Mouse (Mus musculus): Measurements from ENCODE around the gene Hivep2. TPM values are rescaled to one million over a fixed set of nuclear protein-coding genes. Genes with fewer than 3 reads are reported as not detected.

The Hivep2 gene
- polyA plus RNA-seq, 1 experiment from 2014 or later: 3.8 TPM

GRCm38 (mm10) chr10:13993411-13993810 is 27.5 kb downstream of the Hivep2 start:
- peaks cover 13% of the 10 kb centered on the region for H3K4me1 ChIP-seq
- WGBS: 83% methylated on average over 6 of the region's 6 CpGs

GRCm38 (mm10) chr10:13997336-13997735 is 31.5 kb downstream of the Hivep2 start:
- H3K4me2 ChIP-seq: no peak overlapping the region
- WGBS: 81% methylated on average over 4 of the region's 4 CpGs
- no peak overlapping the region for H3K9ac ChIP-seq
- H3K36me3 ChIP-seq: no peaks in the 10 kb centered on the region
- no peaks in the 10 kb centered on the region for H3K9me3 ChIP-seq
- H3K4me1 ChIP-seq: no peaks in the 10 kb centered on the region
- no peak for ATAC-seq (ENCODE audit: extremely low read depth, insufficient number of reproducible peaks, low FRiP score, low TSS enrichment)
- no peak overlapping the region for H3K4me3 ChIP-seq
- no peak overlapping the region for H3K27ac ChIP-seq (replicated peaks)
- no peaks in the 10 kb centered on the region for H3K27me3 ChIP-seq (replicated peaks)

More at GRCm38 (mm10) chr10:13993411-13993810, 27.5 kb downstream of the Hivep2 start:
- no peaks in the 10 kb centered on the region for H3K27me3 ChIP-seq (replicated peaks)
- ATAC-seq (ENCODE audit: extremely low read depth, insufficient number of reproducible peaks, low FRiP score, low TSS enrichment): no peak
- no peak overlapping the region for H3K27ac ChIP-seq (replicated peaks)
- no peaks in the 10 kb centered on the region for H3K36me3 ChIP-seq
- H3K4me2 ChIP-seq: no peak overlapping the region
- no peak overlapping the region for H3K9ac ChIP-seq
- H3K4me3 ChIP-seq: no peak overlapping the region
- no peaks in the 10 kb centered on the region for H3K9me3 ChIP-seq

- Histone ChIP-seq H3K36me3 (no peaks in the 10 kb centered on the region), H3K9me3 (no peaks in the 10 kb centered on the region), H3K4me3 (no peak overlapping the region), H3K9ac (no peak overlapping the region), H3K4me1 (no peaks in the 10 kb centered on the region), H3K27me3 (replicated peaks) (no peaks in the 10 kb centered on the region), H3K4me2 (no peak overlapping the region), H3K27ac (replicated peaks) (no peak overlapping the region)
- WGBS: 64% methylated on average over 4 of the region's 4 CpGs
- ATAC-seq (ENCODE audit: extremely low read depth, insufficient number of reproducible peaks, low FRiP score, low TSS enrichment): no peak
Measured at GRCm38 (mm10) chr10:14004769-14005517, 39.1 kb downstream of the Hivep2 start.

- Histone ChIP-seq H3K4me1 (peaks cover 6% of the 10 kb centered on the region; the same call in 1 of the 2 replicates), H3K27ac (replicated peaks) (no peak overlapping the region), H3K9ac (no peak overlapping the region), H3K4me2 (no peak overlapping the region), H3K36me3 (no peaks in the 10 kb centered on the region), H3K27me3 (replicated peaks) (no peaks in the 10 kb centered on the region), H3K4me3 (no peak overlapping the region), H3K9me3 (no peaks in the 10 kb centered on the region)
- WGBS: 75% methylated on average over 2 of the region's 2 CpGs
- no peak for ATAC-seq (ENCODE audit: extremely low read depth, insufficient number of reproducible peaks, low FRiP score, low TSS enrichment)
Measured at GRCm38 (mm10) chr10:14009721-14010120, 43.8 kb downstream of the Hivep2 start.

- ATAC-seq (ENCODE audit: extremely low read depth, insufficient number of reproducible peaks, low FRiP score, low TSS enrichment): no peak
- H3K27ac ChIP-seq (replicated peaks): peak overlapping the region; percentile 91
- 49% methylated on average over 13 of the region's 13 CpGs for WGBS
- H3K4me1 ChIP-seq: peaks cover 47% of the 10 kb centered on the region
- no peak overlapping the region for H3K4me2 ChIP-seq
- no peaks in the 10 kb centered on the region for H3K36me3 ChIP-seq
- no peak overlapping the region for H3K9ac ChIP-seq
- H3K27me3 ChIP-seq (replicated peaks): no peaks in the 10 kb centered on the region
- H3K9me3 ChIP-seq: no peaks in the 10 kb centered on the region
- no peak overlapping the region for H3K4me3 ChIP-seq
Measured at GRCm38 (mm10) chr10:14016287-14016970, 50.6 kb downstream of the Hivep2 start.

GRCm38 (mm10) chr10:14017338-14017737 is 51.5 kb downstream of the Hivep2 start:
- Histone ChIP-seq H3K4me3 (peak overlapping the region; percentile 52), H3K4me2 (peak overlapping the region; percentile 72), H3K27me3 (replicated peaks) (no peaks in the 10 kb centered on the region), H3K9me3 (no peaks in the 10 kb centered on the region), H3K27ac (replicated peaks) (peak overlapping the region; percentile 91), H3K9ac (peak overlapping the region; percentile 44), H3K4me1 (peaks cover 47% of the 10 kb centered on the region), H3K36me3 (no peaks in the 10 kb centered on the region)
- WGBS: 52% methylated on average over 2 of the region's 2 CpGs
- no peak for ATAC-seq (ENCODE audit: extremely low read depth, insufficient number of reproducible peaks, low FRiP score, low TSS enrichment)

- peak; percentile 68 for ATAC-seq (ENCODE audit: extremely low read depth, insufficient number of reproducible peaks, low FRiP score, low TSS enrichment)
- Histone ChIP-seq H3K4me1 (peaks cover 47% of the 10 kb centered on the region), H3K9ac (peak overlapping the region; percentile 82), H3K27ac (replicated peaks) (peak overlapping the region; percentile 91), H3K4me2 (peak overlapping the region; percentile 72), H3K9me3 (no peaks in the 10 kb centered on the region), H3K36me3 (no peaks in the 10 kb centered on the region), H3K4me3 (peak overlapping the region; percentile 52), H3K27me3 (replicated peaks) (no peaks in the 10 kb centered on the region)
- WGBS: 2% methylated on average over 12 of the region's 12 CpGs
Measured at GRCm38 (mm10) chr10:14017822-14018364, 52.0 kb downstream of the Hivep2 start.

GRCm38 (mm10) chr10:14018672-14019071 is 52.8 kb downstream of the Hivep2 start:
- ATAC-seq (ENCODE audit: extremely low read depth, insufficient number of reproducible peaks, low FRiP score, low TSS enrichment): no peak
- Histone ChIP-seq H3K4me2 (peak overlapping the region; percentile 72), H3K4me1 (peaks cover 52% of the 10 kb centered on the region), H3K9me3 (no peaks in the 10 kb centered on the region), H3K9ac (peak overlapping the region; percentile 82), H3K4me3 (peak overlapping the region; percentile 52), H3K27ac (replicated peaks) (peak overlapping the region; percentile 91; the same call in 1 of the 2 replicates), H3K36me3 (no peaks in the 10 kb centered on the region), H3K27me3 (replicated peaks) (no peaks in the 10 kb centered on the region)
- WGBS: 15% methylated on average over 7 of the region's 7 CpGs

- peak overlapping the region; percentile 12 for H3K4me2 ChIP-seq
- H3K27me3 ChIP-seq (replicated peaks): no peaks in the 10 kb centered on the region
- H3K9ac ChIP-seq: no peak overlapping the region
- H3K9me3 ChIP-seq: no peaks in the 10 kb centered on the region
- peaks cover 58% of the 10 kb centered on the region for H3K4me1 ChIP-seq
- H3K36me3 ChIP-seq: no peaks in the 10 kb centered on the region
- no peak overlapping the region for H3K27ac ChIP-seq (replicated peaks)
- WGBS: 43% methylated on average over 3 of the region's 3 CpGs
- no peak for ATAC-seq (ENCODE audit: extremely low read depth, insufficient number of reproducible peaks, low FRiP score, low TSS enrichment)
- H3K4me3 ChIP-seq: no peak overlapping the region
Measured at GRCm38 (mm10) chr10:14019198-14019597, 53.3 kb downstream of the Hivep2 start.

GRCm38 (mm10) chr10:14020253-14020652 is 54.4 kb downstream of the Hivep2 start:
- Histone ChIP-seq H3K9ac (no peak overlapping the region), H3K4me2 (peak overlapping the region; percentile 33), H3K4me1 (peaks cover 68% of the 10 kb centered on the region), H3K27ac (replicated peaks) (no peak overlapping the region; the same call in 1 of the 2 replicates), H3K9me3 (no peaks in the 10 kb centered on the region), H3K27me3 (replicated peaks) (no peaks in the 10 kb centered on the region), H3K36me3 (no peaks in the 10 kb centered on the region), H3K4me3 (no peak overlapping the region)
- 15% methylated on average over 7 of the region's 7 CpGs for WGBS
- no peak for ATAC-seq (ENCODE audit: extremely low read depth, insufficient number of reproducible peaks, low FRiP score, low TSS enrichment)

- H3K27me3 ChIP-seq (replicated peaks): no peaks in the 10 kb centered on the region
- H3K4me3 ChIP-seq: no peak overlapping the region
- no peak for ATAC-seq (ENCODE audit: extremely low read depth, insufficient number of reproducible peaks, low FRiP score, low TSS enrichment)
- no peak overlapping the region for H3K27ac ChIP-seq (replicated peaks)
- peaks cover 38% of the 10 kb centered on the region for H3K4me1 ChIP-seq
- H3K4me2 ChIP-seq: no peak overlapping the region
- H3K9ac ChIP-seq: no peak overlapping the region
- H3K36me3 ChIP-seq: peaks cover 5% of the 10 kb centered on the region; the same call in 1 of the 2 replicates
- H3K9me3 ChIP-seq: no peaks in the 10 kb centered on the region
- 82% methylated on average over 7 of the region's 7 CpGs for WGBS
Measured at GRCm38 (mm10) chr10:14024971-14025370, 59.1 kb downstream of the Hivep2 start.

Data from heart, embryonic 13.5 days (tissue).